Mouse (Mus musculus): Measurements from ENCODE around the gene Bola2.
"Not testable (repeated sequence)": the region's sequence is repeated elsewhere in the genome, so short reads cannot be mapped to it uniquely, and the experiment has no call there.

Bola2 gene

GRCm38 (mm10) chr7:126688156-126688555, 7.0 kb upstream of the Bola2 start:
- in situ Hi-C loops (cut with MboI, MseI) = not testable (repeated sequence)

GRCm38 (mm10) chr7:126689021-126689420, 6.2 kb upstream of the Bola2 start:
- in situ Hi-C loops (cut with MboI, MseI) = no loop called here

- in situ Hi-C loops (cut with MboI, MseI) = loop anchor here (10.0 kb wide), 1 partner anchor 46 kb away; the partner anchor contains the start of gene Sgf29
Observed at GRCm38 (mm10) chr7:126690737-126691136, 4.5 kb upstream of the Bola2 start.

- in situ Hi-C loops (cut with MboI, MseI) = loop anchor here (10.0 kb wide), 1 partner anchor 47 kb away; the partner anchor contains the start of gene Sgf29
Observed at GRCm38 (mm10) chr7:126691676-126692075, 3.5 kb upstream of the Bola2 start.

GRCm38 (mm10) chr7:126692426-126692825, 2.8 kb upstream of the Bola2 start:
- in situ Hi-C loops (cut with MboI, MseI) = loop anchor here (10.0 kb wide), 1 partner anchor 48 kb away; the partner anchor contains the start of gene Sgf29

GRCm38 (mm10) chr7:126693256-126693655, 1.9 kb upstream of the Bola2 start:
- in situ Hi-C loops (cut with MboI, MseI) = loop anchor here (10.0 kb wide), 1 partner anchor 48 kb away; the partner anchor contains the start of gene Sgf29

- in situ Hi-C loops (cut with MboI, MseI) = loop anchor here (10.0 kb wide), 1 partner anchor 49 kb away; the partner anchor contains the start of gene Sgf29
Observed at GRCm38 (mm10) chr7:126693781-126694180, 1.4 kb upstream of the Bola2 start.

GRCm38 (mm10) chr7:126694441-126695051, 655 bp upstream of the Bola2 start:
- in situ Hi-C loops (cut with MboI, MseI) = loop anchor here (10.0 kb wide), 1 partner anchor 50 kb away; the partner anchor contains the start of gene Sgf29

- in situ Hi-C loops (cut with MboI, MseI) = loop anchor here (10.0 kb wide), 1 partner anchor 51 kb away; the partner anchor contains the start of gene Sgf29
Observed at GRCm38 (mm10) chr7:126695631-126696207, 518 bp downstream of the Bola2 start, which contains the start of gene Slx1b. Gene Slx1b, minus strand, starts transcription at chr7:126695784.

GRCm38 (mm10) chr7:126696303-126696702, 1.1 kb downstream of the Bola2 start:
- in situ Hi-C loops (cut with MboI, MseI) = loop anchor here (10.0 kb wide), 1 partner anchor 52 kb away; the partner anchor contains the start of gene Sgf29

GRCm38 (mm10) chr7:126696886-126697285, 1.7 kb downstream of the Bola2 start:
- in situ Hi-C loops (cut with MboI, MseI) = loop anchor here (10.0 kb wide), 1 partner anchor 52 kb away; the partner anchor contains the start of gene Sgf29

- in situ Hi-C loops (cut with MboI, MseI) = loop anchor here (10.0 kb wide), 1 partner anchor 53 kb away; the partner anchor contains the start of gene Sgf29
Observed at GRCm38 (mm10) chr7:126697838-126698237, 2.6 kb downstream of the Bola2 start.

- in situ Hi-C loops (cut with MboI, MseI) = loop anchor here (5.0 kb wide), 1 partner anchor 77 kb away; the partner anchor contains the start of gene Ypel3
Observed at GRCm38 (mm10) chr7:126700063-126701015, 5.1 kb downstream of the Bola2 start.

- in situ Hi-C loops (cut with MboI, MseI) = loop anchor here (5.0 kb wide), 1 partner anchor 76 kb away; the partner anchor contains the start of gene Ypel3
Observed at GRCm38 (mm10) chr7:126701070-126701469, 5.9 kb downstream of the Bola2 start.

GRCm38 (mm10) chr7:126701559-126702357, 6.6 kb downstream of the Bola2 start:
- in situ Hi-C loops (cut with MboI, MseI) = loop anchor here (5.0 kb wide), 1 partner anchor 76 kb away; the partner anchor contains the start of gene Ypel3

GRCm38 (mm10) chr7:126702358-126702757, 7.2 kb downstream of the Bola2 start:
- in situ Hi-C loops (cut with MboI, MseI) = loop anchor here (5.0 kb wide), 1 partner anchor 75 kb away; the partner anchor contains the start of gene Ypel3

GRCm38 (mm10) chr7:126702861-126703756, 7.9 kb downstream of the Bola2 start:
- in situ Hi-C loops (cut with MboI, MseI) = loop anchor here (5.0 kb wide), 1 partner anchor 74 kb away; the partner anchor contains the start of gene Ypel3

GRCm38 (mm10) chr7:126703757-126704077, 8.5 kb downstream of the Bola2 start:
- in situ Hi-C loops (cut with MboI, MseI) = loop anchor here (5.0 kb wide), 1 partner anchor 74 kb away; the partner anchor contains the start of gene Ypel3
